Mouse (Mus musculus) C2C12 (cell line): Measurements from ENCODE around the gene Ntf5. TPM values are rescaled to one million over a fixed set of nuclear protein-coding genes. Genes with fewer than 3 reads are reported as not detected.

Experiments
- H3K27me3 ChIP-seq: one replicate; pipeline ENCODE4 v1.6.1; 2011; ENCODE audit not compliant: control insufficient read depth, insufficient read depth, insufficient read length
- H3K36me3 ChIP-seq: one replicate; pipeline ENCODE4 v1.6.1; 2011; ENCODE audit not compliant: control insufficient read depth, insufficient read depth
- H3K4me3 ChIP-seq: one replicate; pipeline ENCODE4 v1.5.1; 2011; ENCODE audit warnings: mild to moderate bottlenecking, control low read depth; ENCODE audit not compliant: poor library complexity, insufficient read depth, severe bottlenecking
- H3K79me2 ChIP-seq: one replicate; pipeline ENCODE4 v1.6.1; 2011; ENCODE audit not compliant: control insufficient read depth, insufficient read depth
- H3K79me3 ChIP-seq: one replicate; pipeline ENCODE4 v1.6.1; 2011; ENCODE audit warnings: low read depth, control low read depth
- H3ac ChIP-seq: one replicate; pipeline ENCODE3; 2011; ENCODE audit warnings: low read depth; ENCODE audit not compliant: control insufficient read depth, insufficient read length
- CEBPB ChIP-seq: IDR thresholded peaks from one replicate; pipeline ENCODE4 v1.6.1; 2011; ENCODE audit warnings: low read depth, mild to moderate bottlenecking, control low read depth, moderate library complexity
- CTCF ChIP-seq: IDR thresholded peaks from one replicate; pipeline ENCODE4 v1.5.1; 2011; ENCODE audit not compliant: control insufficient read depth, insufficient read depth, insufficient read length
- FOSL1 ChIP-seq: IDR thresholded peaks from one replicate; pipeline ENCODE4 v1.8.0; 2011; ENCODE audit warnings: mild to moderate bottlenecking, low read length; ENCODE audit not compliant: poor library complexity, insufficient read depth, severe bottlenecking
- MAX ChIP-seq: IDR thresholded peaks from one replicate; pipeline ENCODE4 v1.6.1; 2011; ENCODE audit warnings: mild to moderate bottlenecking, control low read depth
- MYOD1 ChIP-seq: IDR thresholded peaks from one replicate; pipeline ENCODE4 v1.6.1; 2011; ENCODE audit warnings: low read depth; ENCODE audit not compliant: control insufficient read depth, insufficient read length
- MYOG ChIP-seq: IDR thresholded peaks from one replicate; pipeline ENCODE4 v1.6.1; 2011; ENCODE audit not compliant: control insufficient read depth, insufficient read length; ENCODE audit errors: extremely low read depth
- USF1 ChIP-seq: IDR thresholded peaks from one replicate; pipeline ENCODE4 v1.6.1; 2011; ENCODE audit warnings: low read depth, mild to moderate bottlenecking, control low read depth, moderate library complexity
- polyA plus RNA-seq: library from polyadenylated mRNA; unstranded; fragments of >200 nt; fragmentation: generic; extraction: Trizol; gene quantifications from one replicate; pipeline ENCODE4 v1.2.1, GENCODE M21; 2012; ENCODE audit warnings: missing spikeins

The Ntf5 gene
- polyA plus RNA-seq, 1 experiment: 0.92 TPM

DNA sequence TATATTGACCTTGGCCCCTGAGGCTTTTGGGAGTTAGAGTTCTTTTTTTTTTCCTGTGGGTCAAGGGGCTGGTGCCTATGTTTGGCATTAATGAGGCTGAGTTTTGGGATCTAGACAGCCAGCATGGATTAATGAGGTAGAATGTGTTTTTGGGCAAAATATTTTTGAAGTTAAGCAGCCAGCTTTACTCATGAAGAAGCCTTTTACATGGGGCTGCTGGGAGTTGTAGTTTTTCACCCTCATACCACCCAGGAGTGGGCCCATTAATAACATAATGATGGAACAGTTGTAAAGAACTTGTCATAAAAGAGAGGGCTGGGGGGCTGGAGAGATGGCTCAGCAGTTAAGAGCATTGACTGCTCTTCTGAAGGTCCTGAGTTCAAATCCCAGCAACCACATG is 33.1 kb downstream of the Ntf5 start:
- no peaks in the 10 kb centered on the region for H3K79me3 ChIP-seq
- H3K4me3 ChIP-seq: no peak overlapping the region
- H3ac ChIP-seq: no peak overlapping the region
- TF ChIP-seq CTCF (no peak), FOSL1 (no peak), CEBPB (no peak), USF1 (no peak), MYOD1 (no peak), MAX (no peak)
- H3K36me3 ChIP-seq: peaks cover 30% of the 10 kb centered on the region
- no peaks in the 10 kb centered on the region for H3K27me3 ChIP-seq
- no peaks in the 10 kb centered on the region for H3K79me2 ChIP-seq

GRCm38 (mm10) chr7:45447325-45447990 is 34.0 kb downstream of the Ntf5 start:
- peaks cover 27% of the 10 kb centered on the region for H3K36me3 ChIP-seq
- H3K79me3 ChIP-seq: no peaks in the 10 kb centered on the region
- no peak overlapping the region for H3K4me3 ChIP-seq

GRCm38 (mm10) chr7:45449974-45450373 is 36.5 kb downstream of the Ntf5 start:
- no peaks in the 10 kb centered on the region for H3K79me3 ChIP-seq
- H3ac ChIP-seq: no peak overlapping the region
- H3K27me3 ChIP-seq: no peaks in the 10 kb centered on the region
- H3K79me2 ChIP-seq: no peaks in the 10 kb centered on the region
- TF ChIP-seq MYOG (no peak), CTCF (no peak), USF1 (no peak), MYOD1 (no peak), FOSL1 (no peak), MAX (no peak), CEBPB (no peak)
- H3K4me3 ChIP-seq: no peak overlapping the region
- peaks cover 28% of the 10 kb centered on the region for H3K36me3 ChIP-seq

More at GRCm38 (mm10) chr7:45447325-45447990, 34.0 kb downstream of the Ntf5 start:
- Histone ChIP-seq H3K27me3 (no peaks in the 10 kb centered on the region), H3ac (no peak overlapping the region), H3K79me2 (no peaks in the 10 kb centered on the region)
- TF ChIP-seq CTCF (peak; percentile 48), MYOD1 (no peak)

DNA sequence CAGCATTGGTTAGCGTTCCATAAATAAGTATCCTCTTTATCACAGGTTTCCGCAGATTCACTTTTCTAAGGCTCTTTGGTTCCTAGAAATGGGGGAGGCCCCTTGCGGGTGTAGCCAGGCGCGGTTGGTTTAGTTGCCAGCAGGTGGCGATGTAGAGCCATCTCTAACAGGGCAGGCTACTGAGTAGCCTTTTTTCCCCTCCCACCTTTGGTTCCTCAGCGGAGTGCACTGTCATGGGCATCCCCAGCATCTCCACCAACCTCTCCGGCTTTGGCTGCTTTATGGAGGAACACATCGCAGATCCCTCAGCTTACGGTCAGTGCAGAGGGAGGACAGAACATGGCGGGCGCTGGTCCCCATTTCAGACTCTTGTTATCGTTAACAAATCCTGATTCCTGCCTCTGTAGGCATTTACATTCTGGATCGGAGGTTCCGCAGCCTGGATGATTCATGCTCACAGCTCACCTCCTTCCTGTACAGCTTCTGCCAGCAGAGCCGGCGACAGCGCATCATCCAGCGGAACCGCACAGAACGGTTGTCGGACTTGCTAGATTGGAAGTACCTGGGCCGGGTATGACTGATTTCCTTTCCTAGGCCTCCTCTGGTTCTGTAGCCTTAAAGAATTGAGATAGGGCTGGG is 38.0 kb downstream of the Ntf5 start:
- Histone ChIP-seq H3K79me3 (no peaks in the 10 kb centered on the region), H3ac (no peak overlapping the region), H3K4me3 (no peak overlapping the region), H3K27me3 (no peaks in the 10 kb centered on the region), H3K36me3 (peaks cover 18% of the 10 kb centered on the region), H3K79me2 (no peaks in the 10 kb centered on the region)
- TF ChIP-seq CEBPB: no peak
- peak; percentile 57 for TF ChIP-seq CTCF
- TF ChIP-seq FOSL1: no peak
- TF ChIP-seq MYOG: no peak
- TF ChIP-seq MYOD1: no peak
- no peak for TF ChIP-seq USF1
- TF ChIP-seq MAX: no peak

DNA sequence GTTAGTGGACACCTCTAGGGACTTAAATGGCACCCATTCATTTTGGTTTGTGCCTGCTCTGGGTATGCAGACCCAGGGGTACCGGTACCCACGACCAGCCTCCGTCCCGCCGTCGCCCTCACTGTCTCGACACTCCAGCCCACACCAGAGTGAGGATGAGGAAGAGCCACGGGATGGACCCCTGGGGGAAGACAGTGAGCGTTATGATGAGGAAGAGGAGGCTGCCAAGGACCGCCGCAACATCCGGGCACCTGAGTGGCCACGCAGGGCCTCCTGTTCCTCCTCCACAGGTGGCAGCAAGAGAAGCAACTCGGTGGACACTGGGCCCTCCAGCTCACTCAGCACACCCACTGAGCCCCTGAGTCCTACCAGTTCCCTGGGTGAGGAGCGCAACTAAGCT is 41.5 kb downstream of the Ntf5 start:
- Histone ChIP-seq H3K4me3 (no peak overlapping the region), H3K27me3 (no peaks in the 10 kb centered on the region), H3K79me2 (peaks cover 24% of the 10 kb centered on the region), H3ac (no peak overlapping the region), H3K79me3 (peaks cover 21% of the 10 kb centered on the region), H3K36me3 (peaks cover 28% of the 10 kb centered on the region)
- TF ChIP-seq CTCF (no peak), MYOD1 (no peak), FOSL1 (no peak), MAX (no peak), CEBPB (no peak), MYOG (no peak), USF1 (no peak)
